Mouse (Mus musculus) inflammation-experienced regulatory T-cells, adult 16 weeks (primary cell): ENCODE results near the gene Lamc2. TPM values are rescaled to one million over a fixed set of nuclear protein-coding genes. Genes with fewer than 3 reads are reported as not detected.

Source experiments
- polyA plus RNA-seq: library from polyadenylated mRNA; unstranded; fragments of 100-300 nt; shearing (Covaris generic); gene quantifications from one replicate; pipeline ENCODE4 v1.2.1, GENCODE M21; 2017

Lamc2 gene
- polyA plus RNA-seq, result 0.69 TPM

DNA sequence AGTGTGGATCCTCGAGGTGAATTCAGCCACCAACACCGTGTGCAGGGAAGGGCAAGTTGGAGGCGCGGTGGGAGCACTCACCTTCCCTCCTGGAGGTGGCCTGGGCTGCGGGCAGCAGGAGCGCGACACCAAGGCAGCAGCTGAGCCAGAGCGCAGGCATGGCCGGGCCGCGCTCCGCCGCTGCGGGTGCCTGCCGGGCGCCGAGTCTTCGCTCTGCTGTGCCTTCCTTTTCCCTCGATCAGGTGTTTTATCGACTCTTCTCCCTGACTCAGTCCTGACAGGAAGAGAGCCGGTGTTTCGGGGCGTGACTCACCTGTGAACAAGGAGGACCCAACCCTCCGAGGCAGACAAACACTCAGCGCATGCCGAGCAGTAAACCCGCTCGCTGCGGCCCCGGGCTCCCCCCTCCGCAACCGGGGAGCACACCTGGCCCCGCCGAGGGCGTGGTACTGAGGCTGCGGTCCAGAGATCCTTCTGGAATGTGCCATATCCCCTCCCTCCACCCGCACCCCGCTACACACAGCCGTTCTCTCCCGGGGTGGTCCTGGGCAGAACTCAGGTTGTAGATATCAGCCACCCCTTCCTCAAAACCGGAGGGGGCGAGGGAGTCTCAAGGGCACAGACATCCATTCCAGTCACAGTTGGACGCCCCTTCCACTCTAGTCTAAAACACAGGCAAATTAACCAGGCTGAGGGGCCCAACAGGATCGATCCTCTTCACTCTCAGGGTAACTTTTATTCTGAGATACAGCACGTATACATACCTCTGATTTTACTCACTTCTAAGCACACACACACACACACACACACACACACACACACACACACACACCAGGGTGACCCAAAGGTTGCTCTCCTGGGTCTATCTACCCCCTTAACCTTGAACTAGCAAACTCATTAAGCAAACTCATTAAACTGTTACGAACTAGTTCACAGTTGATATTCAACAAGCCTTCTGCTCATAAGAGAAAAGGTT lies at the start of gene Lamc2:
TSS of gene Lamc2 (minus strand) at position 620 of the 976 bp plus-strand sequence.

Other genes starting within 250 kb of the Lamc2 start
- gene Nmnat2, start 231.5 kb downstream of the Lamc2 start, polyA plus RNA-seq, result 1.2 TPM
- gene Lamc1, start 146.3 kb upstream of the Lamc2 start, polyA plus RNA-seq, result 5.3 TPM
- gene Shcbp1l, start 238.7 kb upstream of the Lamc2 start, polyA plus RNA-seq, result 0.23 TPM